Mouse (Mus musculus) lung, postnatal 0 days (tissue): ENCODE measurements around the gene Slc38a6.

ENCODE experiments used
- CTCF ChIP-seq: IDR thresholded peaks from 2 replicates; pipeline ENCODE4 v1.5.1; 2016; ENCODE audit warnings: antibody characterized with exemption, mild to moderate bottlenecking
- EP300 ChIP-seq: IDR thresholded peaks from 2 replicates; pipeline ENCODE4 v1.6.1; 2016; ENCODE audit warnings: antibody characterized with exemption, mild to moderate bottlenecking, control low read depth

DNA sequence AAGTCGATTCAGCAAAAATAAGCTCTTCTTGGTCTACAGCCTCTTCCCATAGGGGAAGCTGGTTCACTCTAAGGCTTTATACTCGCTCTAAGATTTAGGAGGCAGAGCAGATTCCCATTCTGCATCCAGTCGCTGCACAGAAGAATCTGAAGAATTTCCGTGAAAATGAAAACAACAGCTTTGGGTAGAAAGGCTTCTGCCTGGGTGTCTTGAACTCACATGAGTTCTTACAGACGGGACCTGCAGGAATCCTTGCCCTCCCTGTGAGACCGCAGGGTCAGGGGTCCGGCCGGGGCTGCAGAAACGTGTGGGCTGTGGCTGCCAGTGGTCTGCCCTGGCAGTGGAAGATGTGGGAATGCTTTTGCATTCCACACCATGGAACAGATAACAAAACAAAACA, 64.4 kb downstream of the Slc38a6 start:
- TF ChIP-seq CTCF (no peak), EP300 (no peak)
